Mouse (Mus musculus) fat pad, adult 2 months (tissue): ENCODE measurements at regions not wholly inside any gene's neighbourhood (a gene's known extent, or its start where the extent isn't known, plus 50 kb on each side); places are given as distances from the start of the nearest gene placed in this dataset.
A peak's percentile ranks its signal among the peaks of the same experiment; 100 is the strongest.
"Not testable (repeated sequence)": the region's sequence is repeated elsewhere in the genome, so short reads cannot be mapped to it uniquely, and the experiment has no call there.

Experiments used
- DNase-seq: peaks from one replicate; pipeline ENCODE4 v3.0.0-alpha.2; 2011; ENCODE audit warnings: low read depth, low spot score; ENCODE audit errors: extremely low read depth

DNA sequence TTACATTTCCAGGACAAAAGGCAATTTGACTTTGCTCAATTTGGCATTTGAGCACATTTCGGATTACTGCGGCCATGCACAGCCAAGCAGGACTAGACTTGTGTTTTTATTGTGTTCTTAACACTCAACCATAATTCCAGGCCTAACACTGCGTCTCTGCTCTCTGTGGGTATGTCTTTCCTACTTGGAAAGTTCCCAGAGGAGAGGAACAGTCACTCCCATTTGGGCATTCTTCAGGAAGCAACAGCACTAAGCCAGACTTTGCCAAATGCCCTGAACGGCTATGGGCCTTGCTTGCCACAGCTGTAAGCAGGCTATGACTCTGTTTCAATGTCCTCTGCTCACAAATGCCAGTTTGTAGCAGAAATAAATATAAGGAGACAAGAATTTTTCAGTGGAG is 56.5 kb upstream of the Pdk3 start:
- peak; percentile 75 for DNase-seq

DNA sequence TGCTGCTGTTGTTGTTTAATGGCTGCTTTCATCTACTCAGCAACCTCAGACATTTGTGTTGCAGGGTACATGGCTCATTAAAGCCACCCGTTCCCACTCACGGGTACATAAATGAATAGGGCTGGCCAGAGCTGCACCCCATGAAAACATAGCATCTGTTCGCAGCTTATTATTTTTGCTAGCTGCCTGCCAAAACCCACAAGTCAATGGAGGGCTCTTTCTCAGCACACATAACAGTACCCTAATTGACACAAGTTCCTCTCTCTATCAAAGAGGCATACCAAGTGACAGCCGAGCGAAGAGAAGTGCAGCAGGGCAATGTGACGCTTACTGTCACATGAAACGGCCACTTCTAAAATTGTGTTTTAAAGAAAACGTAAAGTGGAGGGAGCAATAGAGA is 57.0 kb upstream of the Pdk3 start:
- no peak for DNase-seq

GRCm38 (mm10) chrX:93889394-93890042 is 57.5 kb upstream of the Pdk3 start:
- DNase-seq: no peak

- DNase-seq: no peak
Measured at GRCm38 (mm10) chrX:93896838-93897820, 65.1 kb upstream of the Pdk3 start.

GRCm38 (mm10) chrX:93903209-93903608 is 65.2 kb upstream of the AU015836 start:
- no peak for DNase-seq

DNA sequence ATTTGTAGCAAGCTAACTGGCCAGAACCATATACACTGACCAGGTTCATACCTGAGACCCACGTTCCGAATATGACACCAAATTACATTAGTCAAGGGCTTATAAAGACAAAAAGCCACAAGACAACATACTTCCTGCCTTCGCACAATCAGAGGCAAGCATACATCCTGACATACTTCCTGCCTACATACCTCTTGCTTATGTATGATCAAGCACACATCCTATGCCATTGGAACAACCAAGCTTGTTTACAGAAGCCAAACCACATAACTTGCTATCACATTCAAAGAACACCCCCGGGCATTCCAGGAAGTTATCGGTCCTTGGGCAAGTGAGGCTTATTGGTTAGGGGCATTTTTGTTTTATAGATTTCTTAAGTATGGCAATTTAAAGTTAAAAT is 62.9 kb upstream of the AU015836 start:
- no peak for DNase-seq

DNA sequence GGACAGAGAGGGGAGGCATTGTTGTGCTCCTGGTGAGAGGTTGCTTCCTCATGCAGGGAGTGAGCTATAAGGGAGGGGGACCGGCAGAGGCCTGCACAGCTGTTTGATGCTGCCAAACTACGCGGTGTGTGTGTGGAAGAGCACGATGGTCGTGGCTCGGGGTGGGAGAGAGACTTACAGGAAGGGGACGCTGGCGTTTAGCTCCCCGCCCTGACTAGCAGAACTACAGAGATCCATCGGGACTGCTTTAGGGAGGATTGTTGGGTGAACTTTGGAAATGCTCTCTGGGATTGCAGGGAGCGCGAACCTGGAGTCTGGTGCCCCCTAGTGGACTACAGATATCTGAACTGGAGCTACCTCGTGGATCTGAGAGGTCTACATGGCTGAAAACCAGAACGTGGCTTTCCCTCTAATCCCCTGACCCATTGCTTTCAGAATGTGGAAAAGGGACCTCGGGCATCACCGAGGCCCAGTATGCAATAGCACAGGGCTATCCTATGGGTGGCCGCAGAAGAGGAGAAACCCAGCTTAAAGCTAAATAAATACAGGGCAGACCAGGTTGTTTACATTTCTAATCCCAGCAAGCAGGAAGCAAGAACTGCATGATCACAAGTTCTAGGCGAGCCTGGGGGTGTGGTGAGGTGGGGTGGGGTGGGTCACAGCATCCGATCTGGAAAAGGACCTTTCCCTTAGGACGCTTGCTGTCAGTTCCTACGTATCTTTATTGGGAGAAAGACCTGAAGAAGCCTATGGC is 57.2 kb upstream of the AU015836 start:
- DNase-seq: no peak

GRCm38 (mm10) chrX:93915548-93915947 is 52.9 kb upstream of the AU015836 start:
- no peak for DNase-seq

DNA sequence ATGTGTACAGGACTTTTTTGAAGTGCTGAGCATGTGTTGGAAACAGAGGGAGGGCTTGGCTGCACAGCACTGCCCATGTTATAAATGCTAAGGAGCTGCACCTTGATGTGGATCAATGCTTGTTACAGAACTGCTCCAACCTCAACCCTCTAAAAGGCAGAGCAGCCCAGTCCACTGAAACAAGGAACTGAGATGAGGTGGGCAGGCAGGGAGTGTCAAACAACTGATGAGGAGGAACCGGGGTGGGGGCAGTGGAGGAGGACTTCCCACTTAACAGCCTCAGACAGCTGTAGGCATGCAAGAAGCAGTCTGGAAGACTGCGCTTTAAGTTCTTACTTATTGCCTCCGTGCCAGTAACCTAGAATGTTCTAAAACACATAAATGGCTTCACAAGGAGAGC is 51.1 kb upstream of the AU015836 start:
- not testable (repeated sequence) for DNase-seq
